Mouse (Mus musculus) urinary bladder, postnatal 0 days (tissue): Measurements from ENCODE around the gene B3gnt6. TPM values are rescaled to one million over a fixed set of nuclear protein-coding genes. Genes with fewer than 3 reads are reported as not detected.

ENCODE experiments used
- polyA plus RNA-seq: library from polyadenylated mRNA; unstranded; fragments of >200 nt; fragmentation: Nextera tagmentation; extraction: Ambion mirVana; gene quantifications from 2 replicates; pipeline ENCODE4 v1.2.1, GENCODE M21; 2015

B3gnt6 gene
- polyA plus RNA-seq, result not detected in 2 replicates

GRCm38 (mm10) chr7:98199381-98199780 is at the start of gene B3gnt6:
B3gnt6 (minus strand) TSS chr7:98199481.

GRCm38 (mm10) chr7:98177929-98178559 is 21.2 kb downstream of the B3gnt6 start, which contains the start of gene Capn5:
Capn5 (minus strand) TSS chr7:98178274.

GRCm38 (mm10) chr7:98145402-98145801 is 53.9 kb downstream of the B3gnt6 start, which contains the start of gene Omp:
Omp (minus strand) TSS chr7:98145502.

Other genes starting within 250 kb of the B3gnt6 start
- gene Myo7a, start 80.0 kb downstream of the B3gnt6 start, polyA plus RNA-seq, result 7.6 and 8.0 TPM in 2 replicates
- gene Omp, start 54.0 kb downstream of the B3gnt6 start, polyA plus RNA-seq, result 1.1 and 1.6 TPM in 2 replicates
- 24.1 and 26.1 TPM in 2 replicates for gene Capn5, start 21.2 kb downstream of the B3gnt6 start, polyA plus RNA-seq
- 34.2 and 35.7 TPM in 2 replicates for gene Acer3, start 121.7 kb upstream of the B3gnt6 start, polyA plus RNA-seq
- 7.9 and 8.6 TPM in 2 replicates for gene Tsku, start 161.8 kb upstream of the B3gnt6 start, polyA plus RNA-seq
- gene Gucy2d, start 240.9 kb upstream of the B3gnt6 start, polyA plus RNA-seq, result not detected in 2 replicates